ENCODE assay signal across 8 mouse cellular contexts in genomic region chr1:161071272-161071620, GRCm38 (mm10). TPM values are rescaled to one million over a fixed set of nuclear protein-coding genes. Genes with fewer than 3 reads are reported as not detected.
DNase-seq lines count a peak whose midpoint lies in the region; ATAC-seq and TF ChIP-seq lines count a peak whose summit lies in the region.

No protein-coding gene starts in this region.

- H3K27me3 ChIP-seq in lung, postnatal 0 days (replicated peaks; ENCODE audit: insufficient read depth, low read length): no peaks in the 10 kb centered on the region
- no peaks in the 10 kb centered on the region for H3K27me3 ChIP-seq in embryonic facial prominence, embryonic 15.5 days
- H3K27me3 ChIP-seq in limb, embryonic 13.5 days: no peaks in the 10 kb centered on the region
- no peaks in the 10 kb centered on the region for H3K27me3 ChIP-seq in small intestine, adult 2 months (ENCODE audit: control insufficient read depth, insufficient read depth, low read length)

- no peaks in the 10 kb centered on the region for H3K36me3 ChIP-seq in lung, postnatal 0 days (ENCODE audit: insufficient read depth, low read length)
- 0 out of 2 replicates have a peak, but pooled peaks cover 3% of the 10 kb centered on the region for H3K36me3 ChIP-seq in embryonic facial prominence, embryonic 15.5 days
- H3K36me3 ChIP-seq in limb, embryonic 13.5 days: peaks cover 5% of the 10 kb centered on the region
- no peaks in the 10 kb centered on the region for H3K36me3 ChIP-seq in small intestine, adult 2 months (ENCODE audit: control insufficient read depth, insufficient read depth, low read length)

- H3K9me3 ChIP-seq in lung, postnatal 0 days (ENCODE audit: low read length): no peaks in the 10 kb centered on the region
- H3K9me3 ChIP-seq in embryonic facial prominence, embryonic 15.5 days (replicated peaks): no peaks in the 10 kb centered on the region
- H3K9me3 ChIP-seq in limb, embryonic 13.5 days: no peaks in the 10 kb centered on the region

- peak overlapping the region; percentile 39 for H3K9ac ChIP-seq in lung, postnatal 0 days (replicated peaks; ENCODE audit: low read depth)
- peak overlapping the region; percentile 54 for H3K9ac ChIP-seq in embryonic facial prominence, embryonic 15.5 days
- peak overlapping the region; percentile 81 for H3K9ac ChIP-seq in limb, embryonic 13.5 days

- DNase-seq in lung, postnatal 0 days (ENCODE audit: low spot score): no peak
- DNase-seq in lung, postnatal 4 days: no peak
- DNase-seq in left cerebral cortex, postnatal 25 days (ENCODE audit: low spot score in 2 of 2): no peak
- DNase-seq in left cerebral cortex, postnatal 36 days (ENCODE audit: low spot score in 2 of 2): no peak
- no peak for DNase-seq in cerebellum, adult 11-12 months

- ATAC-seq in lung, postnatal 0 days: no peak
- no peak for ATAC-seq in embryonic facial prominence, embryonic 15.5 days (ENCODE audit: insufficient number of reproducible peaks, low FRiP score, low TSS enrichment, low read depth)
- no peak for ATAC-seq in limb, embryonic 13.5 days (ENCODE audit: low FRiP score, low read depth)

- no peak for TF ChIP-seq EP300 in lung, postnatal 0 days (IDR thresholded peaks at IDR 0.05)

- intact Hi-C loops in left cerebral cortex, postnatal 25 days (cut with DNase I): loop anchor here (2.0 kb wide), 1 partner anchor 36 kb away; the partner anchor contains the start of gene Zbtb37
- intact Hi-C loops in left cerebral cortex, postnatal 36 days (cut with DNase I): loop anchor here (2.0 to 10.0 kb wide), 2 partner anchors 36 to 124 kb away; partner anchors contain the start of gene Zbtb37

- no peak for TF ChIP-seq CTCF in lung, postnatal 0 days (IDR thresholded peaks at IDR 0.05)
- TF ChIP-seq CTCF in small intestine, adult 2 months (IDR thresholded peaks at IDR 0.05; ENCODE audit: extremely low read depth, insufficient read length, insufficient replicate concordance, low read depth, low read length): no peak

- peak overlapping the region; percentile 71 for H3K4me3 ChIP-seq in lung, postnatal 0 days (ENCODE audit: low read depth, low read length)
- H3K4me3 ChIP-seq in embryonic facial prominence, embryonic 15.5 days (replicated peaks): peak overlapping the region; percentile 63
- peak overlapping the region; percentile 78 for H3K4me3 ChIP-seq in limb, embryonic 13.5 days
- H3K4me3 ChIP-seq in small intestine, adult 2 months (ENCODE audit: low read depth, low read length): peak overlapping the region; percentile 87

- no peak for TF ChIP-seq POLR2A in small intestine, adult 2 months (IDR thresholded peaks at IDR 0.05; ENCODE audit: low read depth, low read length)

- under 1% methylated on average over 12 of the region's 12 CpGs for WGBS in lung, postnatal 0 days
- under 1% methylated on average over 12 of the region's 12 CpGs for WGBS in embryonic facial prominence, embryonic 15.5 days
- WGBS in limb, embryonic 13.5 days: 0% methylated on average over 12 of the region's 12 CpGs
- WGBS in small intestine, adult 2 months: under 1% methylated on average over 12 of the region's 12 CpGs

- peak overlapping the region; percentile 20 for H3K27ac ChIP-seq in lung, postnatal 0 days (ENCODE audit: low read length)
- peak overlapping the region; percentile 74; the same call in 1 of the 2 replicates for H3K27ac ChIP-seq in embryonic facial prominence, embryonic 15.5 days (replicated peaks)
- H3K27ac ChIP-seq in limb, embryonic 13.5 days: peak overlapping the region; percentile 44; the same call in 1 of the 2 replicates
- H3K27ac ChIP-seq in small intestine, adult 2 months (ENCODE audit: insufficient read depth, low read depth, low read length): peak overlapping the region; percentile 56

- peaks cover 17% of the 10 kb centered on the region; the same call in 1 of the 2 replicates for H3K4me1 ChIP-seq in lung, postnatal 0 days (ENCODE audit: insufficient read depth, low read depth, low read length)
- peaks cover 32% of the 10 kb centered on the region for H3K4me1 ChIP-seq in embryonic facial prominence, embryonic 15.5 days
- H3K4me1 ChIP-seq in limb, embryonic 13.5 days: peaks cover 34% of the 10 kb centered on the region
- peaks cover 6% of the 10 kb centered on the region; the same call in 1 of the 2 replicates for H3K4me1 ChIP-seq in small intestine, adult 2 months (ENCODE audit: control insufficient read depth, insufficient read depth, insufficient read length, low read length)

- peak overlapping the region; percentile 62 for H3K4me2 ChIP-seq in lung, postnatal 0 days (replicated peaks; ENCODE audit: low read depth, low read length)
- H3K4me2 ChIP-seq in embryonic facial prominence, embryonic 15.5 days (replicated peaks): peak overlapping the region; percentile 62
- peak overlapping the region; percentile 79 for H3K4me2 ChIP-seq in limb, embryonic 13.5 days (replicated peaks)

RNA-seq across cellular contexts. Expression of gene Cenpl, which starts 0.7 kb away (rescaled TPM):
- 4.5 and 5.6 TPM in 2 replicates for polyA plus RNA-seq in lung, postnatal 0 days (2015; fragmentation: Nextera tagmentation; extraction: Ambion mirVana)
- polyA plus RNA-seq in embryonic facial prominence, embryonic 15.5 days (2015; fragmentation: Nextera tagmentation; extraction: Ambion mirVana): 25.9 and 28.9 TPM in 2 replicates
- 33.9 and 35.0 TPM in 2 replicates for polyA plus RNA-seq in limb, embryonic 13.5 days (2015; fragmentation: Nextera tagmentation; extraction: Ambion mirVana)
- 0.41 and 1.2 TPM in 2 replicates for polyA plus RNA-seq in small intestine, adult 2 months (2012; rRNA removed)
- 1 to 10 TPM; 1.2 to 1.8 TPM for total RNA-seq in left cerebral cortex, postnatal 25 days (2021)
- 1 to 10 TPM; 1.1 to 1.8 TPM for total RNA-seq in left cerebral cortex, postnatal 36 days (2021)

RNA-seq across cellular contexts. Expression of gene Dars2, which starts 0.8 kb away (rescaled TPM):
- polyA plus RNA-seq in lung, postnatal 0 days (2015; fragmentation: Nextera tagmentation; extraction: Ambion mirVana): 10.9 TPM in 2 replicates
- 24.5 and 29.5 TPM in 2 replicates for polyA plus RNA-seq in embryonic facial prominence, embryonic 15.5 days (2015; fragmentation: Nextera tagmentation; extraction: Ambion mirVana)
- polyA plus RNA-seq in limb, embryonic 13.5 days (2015; fragmentation: Nextera tagmentation; extraction: Ambion mirVana): 25.4 and 26.9 TPM in 2 replicates
- 4.8 and 8.9 TPM in 2 replicates for polyA plus RNA-seq in small intestine, adult 2 months (2012; rRNA removed)
- total RNA-seq in left cerebral cortex, postnatal 25 days (2021): 10 to 100 TPM; 23.4 to 26.1 TPM
- 10 to 100 TPM; 23.3 to 27.6 TPM for total RNA-seq in left cerebral cortex, postnatal 36 days (2021)

RNA-seq across cellular contexts. Expression of gene Zbtb37, which starts 36.6 kb away (rescaled TPM):
- 4.5 and 6.4 TPM in 2 replicates for polyA plus RNA-seq in lung, postnatal 0 days (2015; fragmentation: Nextera tagmentation; extraction: Ambion mirVana)
- 7.8 and 8.1 TPM in 2 replicates for polyA plus RNA-seq in embryonic facial prominence, embryonic 15.5 days (2015; fragmentation: Nextera tagmentation; extraction: Ambion mirVana)
- 10.8 and 13.4 TPM in 2 replicates for polyA plus RNA-seq in limb, embryonic 13.5 days (2015; fragmentation: Nextera tagmentation; extraction: Ambion mirVana)
- polyA plus RNA-seq in small intestine, adult 2 months (2012; rRNA removed): 0.13 and 0.32 TPM in 2 replicates
- 10 to 100 TPM; 17.6 to 18.2 TPM for total RNA-seq in left cerebral cortex, postnatal 25 days (2021)
- total RNA-seq in left cerebral cortex, postnatal 36 days (2021): 10 to 100 TPM; 17.9 to 19.4 TPM

Comparison
In these comparisons a context has a peak if more than half of its experiments do, and no peak if none do; other contexts are left out.
1. H3K27ac ChIP-seq: peak in every context shown above with its lines; median percentile 74 in embryonic facial prominence, embryonic 15.5 days; 56 in small intestine, adult 2 months; 44 in limb, embryonic 13.5 days; 20 in lung, postnatal 0 days.